Mouse (Mus musculus): ENCODE data around the gene 3110082I17Rik.
"Not testable (repeated sequence)": the region's sequence is repeated elsewhere in the genome, so short reads cannot be mapped to it uniquely, and the experiment has no call there.

DNA sequence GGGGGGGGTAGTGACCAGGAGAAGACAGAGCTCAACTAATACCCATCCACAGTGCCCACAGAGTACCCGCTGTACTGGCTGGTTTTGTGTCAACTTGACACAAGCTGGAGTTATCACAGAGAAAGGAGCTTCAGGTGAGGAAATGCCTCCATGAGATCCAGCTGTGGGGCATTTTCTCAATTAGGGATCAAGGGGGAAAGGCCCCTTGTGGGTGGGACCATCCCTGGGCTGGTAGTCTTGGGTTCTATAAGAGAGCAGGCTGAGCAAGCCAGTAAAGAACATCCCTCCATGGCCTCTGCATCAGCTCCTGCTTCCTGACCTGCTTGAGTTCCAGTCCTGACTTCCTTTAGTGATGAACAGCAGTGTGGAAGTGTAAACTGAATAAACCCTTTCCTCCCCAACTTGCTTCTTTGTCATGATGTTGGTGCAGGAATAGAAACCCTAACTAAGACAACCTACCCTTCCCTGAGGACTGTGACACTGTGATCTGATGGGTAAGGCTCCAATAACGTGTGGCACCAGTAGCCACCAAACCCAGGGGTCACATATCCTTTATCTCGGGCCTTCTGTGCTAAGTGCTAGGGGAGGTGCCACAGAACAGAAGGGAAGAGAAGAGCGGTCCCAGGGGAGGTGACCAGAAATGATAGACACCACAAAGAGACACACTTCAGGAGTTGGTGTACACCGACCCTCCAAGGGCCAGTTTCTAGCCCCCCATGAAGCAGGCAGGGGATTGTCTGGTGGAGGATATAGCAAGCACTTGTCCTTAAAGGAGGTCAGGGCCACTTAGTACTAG lies 69.8 kb downstream of the 3110082I17Rik start:
- TF ChIP-seq MEF2A (IDR thresholded peaks at IDR 0.05; ENCODE audit: borderline replicate concordance, low read depth, low read length); MAZ (IDR thresholded peaks at IDR 0.05; ENCODE audit: low read depth, low read length); CTCF (conservative IDR thresholded peaks at IDR 0.05 in 1 of 2, IDR thresholded peaks at IDR 0.05 in 1 of 2; ENCODE audit: low read depth in 2 of 2, low read length in 2 of 2); POLR2A (IDR thresholded peaks at IDR 0.05; ENCODE audit: low read depth, low read length); EP300 (IDR thresholded peaks at IDR 0.05; ENCODE audit: low read length); ZMIZ1 (IDR thresholded peaks at IDR 0.05; ENCODE audit: low read depth, low read length); UBTF (IDR thresholded peaks at IDR 0.05; ENCODE audit: low read depth, low read length); HCFC1 (IDR thresholded peaks at IDR 0.05; ENCODE audit: low read depth, low read length): not testable (repeated sequence)

All from CH12.LX (cell line).